Mouse (Mus musculus): ENCODE results near the gene Cnnm4. TPM values are rescaled to one million over a fixed set of nuclear protein-coding genes. Genes with fewer than 3 reads are reported as not detected.

The Cnnm4 gene
- total and polyA plus RNA-seq, 2 experiments from 2014 or later = 11.0 to 15.6 TPM

GRCm38 (mm10) chr1:36525774-36526173 is 54.4 kb downstream of the Cnnm4 start:
- Histone ChIP-seq H3K9ac (replicated peaks; ENCODE audit: low read length, poor library complexity, severe bottlenecking) (no peak overlapping the region), H3K36me3 (ENCODE audit: insufficient read depth, low read length) (peaks cover 48% of the 10 kb centered on the region), H3K4me1 (ENCODE audit: insufficient read depth, low read length) (no peaks in the 10 kb centered on the region), H3K4me2 (ENCODE audit: low read depth, low read length, poor library complexity, severe bottlenecking) (no peak overlapping the region), H3K4me3 (ENCODE audit: low read depth, low read length) (no peak overlapping the region), H3K27me3 (ENCODE audit: insufficient read depth, low read length) (no peaks in the 10 kb centered on the region), H3K9me3 (ENCODE audit: low read length) (no peaks in the 10 kb centered on the region), H3K27ac (ENCODE audit: low read depth, low read length) (no peak overlapping the region)
- ATAC-seq (ENCODE audit: low FRiP score) (no peak), DNase-seq (ENCODE audit: low spot score) (no peak)
- 92% methylated on average over 12 of the region's 12 CpGs for WGBS
- TF ChIP-seq CTCF (IDR thresholded peaks at IDR 0.05) = no peak

- Histone ChIP-seq H3K4me1 (ENCODE audit: insufficient read depth, low read length) (no peaks in the 10 kb centered on the region), H3K36me3 (ENCODE audit: insufficient read depth, low read length) (peaks cover 36% of the 10 kb centered on the region), H3K9me3 (ENCODE audit: low read length) (no peaks in the 10 kb centered on the region), H3K4me3 (ENCODE audit: low read depth, low read length) (no peak overlapping the region), H3K9ac (replicated peaks; ENCODE audit: low read length, poor library complexity, severe bottlenecking) (no peak overlapping the region), H3K4me2 (ENCODE audit: low read depth, low read length, poor library complexity, severe bottlenecking) (no peak overlapping the region), H3K27me3 (ENCODE audit: insufficient read depth, low read length) (no peaks in the 10 kb centered on the region), H3K27ac (ENCODE audit: low read depth, low read length) (no peak overlapping the region)
- 90% methylated on average over 10 of the region's 10 CpGs for WGBS
- DNase-seq (ENCODE audit: low spot score) (no peak), ATAC-seq (ENCODE audit: low FRiP score) (no peak)
- TF ChIP-seq CTCF (IDR thresholded peaks at IDR 0.05) = no peak
These were observed 55.5 kb downstream of the Cnnm4 start for GRCm38 (mm10) chr1:36526903-36527302.

- Histone ChIP-seq H3K36me3 (ENCODE audit: insufficient read depth, low read length) (peaks cover 30% of the 10 kb centered on the region), H3K27ac (ENCODE audit: low read depth, low read length) (no peak overlapping the region), H3K4me3 (ENCODE audit: low read depth, low read length) (no peak overlapping the region), H3K27me3 (ENCODE audit: insufficient read depth, low read length) (no peaks in the 10 kb centered on the region), H3K9me3 (ENCODE audit: low read length) (no peaks in the 10 kb centered on the region), H3K4me1 (ENCODE audit: insufficient read depth, low read length) (no peaks in the 10 kb centered on the region), H3K9ac (replicated peaks; ENCODE audit: low read length, poor library complexity, severe bottlenecking) (no peak overlapping the region), H3K4me2 (ENCODE audit: low read depth, low read length, poor library complexity, severe bottlenecking) (no peak overlapping the region)
- DNase-seq (ENCODE audit: low spot score) (peak; percentile 79), ATAC-seq (ENCODE audit: low FRiP score) (no peak)
- TF ChIP-seq CTCF (IDR thresholded peaks at IDR 0.05) = no peak
- WGBS = 12% methylated on average over 1 of the region's 1 CpGs
These were observed 56.9 kb downstream of the Cnnm4 start for GRCm38 (mm10) chr1:36528351-36528750.

GRCm38 (mm10) chr1:36529274-36529673 is 57.9 kb downstream of the Cnnm4 start:
- DNase-seq (ENCODE audit: low spot score) (no peak), ATAC-seq (ENCODE audit: low FRiP score) (no peak)
- H3K36me3 ChIP-seq (ENCODE audit: insufficient read depth, low read length) = peaks cover 21% of the 10 kb centered on the region
- no peaks in the 10 kb centered on the region for H3K27me3 ChIP-seq (ENCODE audit: insufficient read depth, low read length)
- TF ChIP-seq CTCF (IDR thresholded peaks at IDR 0.05) = no peak
- H3K4me3 ChIP-seq (ENCODE audit: low read depth, low read length) = no peak overlapping the region
- H3K9me3 ChIP-seq (ENCODE audit: low read length) = no peaks in the 10 kb centered on the region
- H3K4me2 ChIP-seq (ENCODE audit: low read depth, low read length, poor library complexity, severe bottlenecking) = no peak overlapping the region
- no peak overlapping the region for H3K27ac ChIP-seq (ENCODE audit: low read depth, low read length)
- H3K4me1 ChIP-seq (ENCODE audit: insufficient read depth, low read length) = no peaks in the 10 kb centered on the region
- H3K9ac ChIP-seq (replicated peaks; ENCODE audit: low read length, poor library complexity, severe bottlenecking) = no peak overlapping the region
- 95% methylated on average over 4 of the region's 4 CpGs for WGBS

- H3K27ac ChIP-seq (ENCODE audit: low read depth, low read length) = no peak overlapping the region
- no peak for ATAC-seq (ENCODE audit: low FRiP score)
- peaks cover 15% of the 10 kb centered on the region for H3K36me3 ChIP-seq (ENCODE audit: insufficient read depth, low read length)
- H3K4me2 ChIP-seq (ENCODE audit: low read depth, low read length, poor library complexity, severe bottlenecking) = no peak overlapping the region
- H3K9me3 ChIP-seq (ENCODE audit: low read length) = no peaks in the 10 kb centered on the region
- no peak for TF ChIP-seq CTCF (IDR thresholded peaks at IDR 0.05)
- no peak overlapping the region for H3K9ac ChIP-seq (replicated peaks; ENCODE audit: low read length, poor library complexity, severe bottlenecking)
- no peak for DNase-seq (ENCODE audit: low spot score)
- WGBS = 90% methylated on average over 4 of the region's 4 CpGs
- no peaks in the 10 kb centered on the region for H3K4me1 ChIP-seq (ENCODE audit: insufficient read depth, low read length)
- H3K27me3 ChIP-seq (ENCODE audit: insufficient read depth, low read length) = no peaks in the 10 kb centered on the region
- no peak overlapping the region for H3K4me3 ChIP-seq (ENCODE audit: low read depth, low read length)
These were observed 58.5 kb downstream of the Cnnm4 start for GRCm38 (mm10) chr1:36529875-36530274.

- TF ChIP-seq CTCF (IDR thresholded peaks at IDR 0.05) = no peak
- H3K9me3 ChIP-seq (ENCODE audit: low read length) = no peaks in the 10 kb centered on the region
- H3K9ac ChIP-seq (replicated peaks; ENCODE audit: low read length, poor library complexity, severe bottlenecking) = no peak overlapping the region
- WGBS = 71% methylated on average over 8 of the region's 8 CpGs
- H3K4me1 ChIP-seq (ENCODE audit: insufficient read depth, low read length) = no peaks in the 10 kb centered on the region
- DNase-seq (ENCODE audit: low spot score) = no peak
- H3K27ac ChIP-seq (ENCODE audit: low read depth, low read length) = no peak overlapping the region
- peaks cover 9% of the 10 kb centered on the region for H3K36me3 ChIP-seq (ENCODE audit: insufficient read depth, low read length)
- no peaks in the 10 kb centered on the region for H3K27me3 ChIP-seq (ENCODE audit: insufficient read depth, low read length)
- no peak overlapping the region for H3K4me2 ChIP-seq (ENCODE audit: low read depth, low read length, poor library complexity, severe bottlenecking)
- no peak overlapping the region for H3K4me3 ChIP-seq (ENCODE audit: low read depth, low read length)
- ATAC-seq (ENCODE audit: low FRiP score) = no peak
These were observed 59.1 kb downstream of the Cnnm4 start for GRCm38 (mm10) chr1:36530485-36530884.

All from midbrain, postnatal 0 days (tissue).